Mouse (Mus musculus): ENCODE data around the gene Olfr462.

DNA sequence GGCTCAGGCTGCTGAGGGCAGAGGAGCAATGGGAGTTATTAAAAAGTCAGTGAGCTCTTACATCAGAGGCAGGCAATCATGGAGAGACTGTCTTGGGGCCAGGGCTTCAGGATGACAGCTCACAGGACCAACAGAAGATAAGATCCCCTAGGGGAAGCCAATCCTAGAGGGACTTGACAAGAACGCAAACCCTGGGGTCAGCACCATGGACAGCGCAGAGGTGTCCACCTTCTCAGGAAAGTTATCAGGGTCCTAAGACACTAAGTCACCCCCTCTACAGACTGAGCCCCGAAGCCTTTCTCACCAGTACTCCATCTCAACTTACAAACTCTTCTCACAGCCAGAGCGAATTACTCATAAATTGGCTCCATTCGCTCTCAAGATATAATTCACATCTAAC lies 28.9 kb upstream of the Olfr462 start, which contains the start of gene Olfr464:
- no peak for TF ChIP-seq CTCF (IDR thresholded peaks at IDR 0.05; ENCODE audit: low read depth, low read length)
- TF ChIP-seq POLR2A (IDR thresholded peaks at IDR 0.05; ENCODE audit: insufficient read depth, low read length) = no peak
- TF ChIP-seq EP300 (IDR thresholded peaks at IDR 0.05; ENCODE audit: insufficient read depth, low read depth, low read length) = no peak
